Mouse (Mus musculus): ENCODE measurements around the gene Vps51. TPM values are rescaled to one million over a fixed set of nuclear protein-coding genes. Genes with fewer than 3 reads are reported as not detected.

The Vps51 gene
- polyA plus RNA-seq, 1 experiment = 47.4 TPM

DNA sequence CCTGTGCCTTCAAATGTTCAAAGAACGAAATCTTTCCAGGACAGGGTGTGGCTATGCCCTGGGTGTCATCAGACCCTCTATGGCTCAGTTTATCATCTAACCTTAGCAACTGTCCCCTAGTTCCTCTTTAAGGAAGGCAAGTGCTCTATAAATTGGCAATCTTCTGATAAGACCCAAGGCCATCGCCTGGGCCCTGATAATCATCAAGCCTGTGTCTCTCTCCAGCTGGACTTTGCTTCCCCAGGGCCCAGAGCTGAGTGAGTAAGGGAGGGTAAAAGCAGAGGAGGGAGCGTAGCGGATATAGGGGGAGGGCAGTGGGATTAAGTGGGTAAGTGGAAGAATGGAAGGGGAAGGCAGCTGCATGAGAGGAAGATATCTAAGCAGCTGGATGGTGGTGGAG, 27.4 kb upstream of the Vps51 start:
- H3K4me3 ChIP-seq (ENCODE audit: low read depth, low read length) = no peak overlapping the region
- peaks cover 2% of the 10 kb centered on the region for H3K4me1 ChIP-seq (ENCODE audit: control insufficient read depth, insufficient read depth, low read length)
- no peaks in the 10 kb centered on the region for H3K9me3 ChIP-seq (replicated peaks; ENCODE audit: control insufficient read depth, insufficient read depth, low read length, poor library complexity, severe bottlenecking)
- no peak overlapping the region for H3K9ac ChIP-seq (ENCODE audit: low read depth, poor library complexity, severe bottlenecking)
- no peaks in the 10 kb centered on the region for H3K27me3 ChIP-seq (ENCODE audit: control insufficient read depth, insufficient read depth, low read length, poor library complexity, severe bottlenecking)
- no peak for TF ChIP-seq CTCF (IDR thresholded peaks at IDR 0.05; ENCODE audit: low read depth, low read length)
- TF ChIP-seq EP300 (IDR thresholded peaks at IDR 0.05; ENCODE audit: insufficient read depth, low read depth, low read length) = no peak
- no peak for TF ChIP-seq POLR2A (IDR thresholded peaks at IDR 0.05; ENCODE audit: insufficient read depth, low read length)
- 0 out of 2 replicates have a peak, but pooled peaks cover 5% of the 10 kb centered on the region for H3K36me3 ChIP-seq (ENCODE audit: control insufficient read depth, insufficient read depth, low read length, poor library complexity, severe bottlenecking)
- no peak overlapping the region for H3K27ac ChIP-seq (ENCODE audit: insufficient read depth, low read length)

DNA sequence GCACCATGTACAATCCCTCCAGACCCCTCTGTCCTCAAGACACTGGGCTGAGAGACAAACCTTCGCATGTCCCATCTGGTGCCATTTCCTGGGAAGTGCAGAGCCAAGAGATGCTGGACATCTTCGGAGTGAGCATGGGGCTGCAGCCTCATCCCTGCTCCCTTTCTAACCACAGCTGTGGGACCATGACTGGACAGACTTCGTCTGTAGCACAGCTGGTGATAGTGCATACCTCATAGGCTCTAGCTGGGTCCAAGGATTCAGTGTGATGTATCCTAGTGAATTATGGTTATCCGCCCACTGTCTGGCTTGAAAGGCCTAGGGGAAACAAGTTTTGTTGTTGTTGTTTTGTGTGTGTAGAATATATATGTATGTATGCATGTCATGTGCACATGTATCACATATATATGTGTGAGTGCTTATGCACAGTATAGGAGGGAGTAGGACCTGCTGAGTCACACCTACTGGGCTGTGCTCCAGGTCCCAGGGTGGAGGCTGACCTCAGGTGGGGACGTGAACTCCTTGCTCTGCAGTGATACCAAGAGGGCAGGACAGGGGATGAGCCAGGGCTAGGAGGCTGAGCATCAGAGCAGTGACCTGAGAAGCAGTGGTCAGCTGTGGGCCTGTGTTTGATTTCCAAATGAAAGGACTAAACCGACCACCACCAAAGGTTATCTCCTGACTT, 25.3 kb upstream of the Vps51 start:
- Histone ChIP-seq H3K36me3 (ENCODE audit: control insufficient read depth, insufficient read depth, low read length, poor library complexity, severe bottlenecking) (peaks cover 11% of the 10 kb centered on the region), H3K4me1 (ENCODE audit: control insufficient read depth, insufficient read depth, low read length) (peaks cover 2% of the 10 kb centered on the region), H3K9ac (ENCODE audit: low read depth, poor library complexity, severe bottlenecking) (no peak overlapping the region), H3K4me3 (ENCODE audit: low read depth, low read length) (no peak overlapping the region), H3K9me3 (replicated peaks; ENCODE audit: control insufficient read depth, insufficient read depth, low read length, poor library complexity, severe bottlenecking) (no peaks in the 10 kb centered on the region), H3K27me3 (ENCODE audit: control insufficient read depth, insufficient read depth, low read length, poor library complexity, severe bottlenecking) (no peaks in the 10 kb centered on the region), H3K27ac (ENCODE audit: insufficient read depth, low read length) (no peak overlapping the region)
- TF ChIP-seq EP300 (IDR thresholded peaks at IDR 0.05; ENCODE audit: insufficient read depth, low read depth, low read length) = no peak
- no peak for TF ChIP-seq POLR2A (IDR thresholded peaks at IDR 0.05; ENCODE audit: insufficient read depth, low read length)
- TF ChIP-seq CTCF (IDR thresholded peaks at IDR 0.05; ENCODE audit: low read depth, low read length) = no peak

DNA sequence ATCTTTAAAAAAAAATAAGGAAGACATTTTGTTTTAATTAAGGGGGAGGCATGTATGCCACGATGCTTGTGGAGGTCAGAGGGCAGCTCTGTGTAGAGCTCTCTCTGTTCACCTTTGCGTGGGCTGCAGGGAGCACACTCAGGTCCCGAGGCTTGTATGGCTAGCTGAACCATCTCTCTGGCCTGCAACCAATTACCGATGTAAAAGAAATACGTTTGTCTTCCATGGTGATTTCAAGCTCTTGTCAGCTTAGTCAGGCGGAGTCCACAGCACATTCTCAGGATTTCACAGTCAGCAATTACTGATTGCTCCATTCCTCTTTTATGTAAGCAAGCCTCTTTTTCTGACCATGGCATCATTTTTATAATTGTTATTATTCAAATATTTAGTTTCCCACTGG, 24.2 kb upstream of the Vps51 start:
- no peak for TF ChIP-seq POLR2A (IDR thresholded peaks at IDR 0.05; ENCODE audit: insufficient read depth, low read length)
- no peak for TF ChIP-seq CTCF (IDR thresholded peaks at IDR 0.05; ENCODE audit: low read depth, low read length)
- TF ChIP-seq EP300 (IDR thresholded peaks at IDR 0.05; ENCODE audit: insufficient read depth, low read depth, low read length) = no peak
- Histone ChIP-seq H3K4me3 (ENCODE audit: low read depth, low read length) (no peak overlapping the region), H3K27ac (ENCODE audit: insufficient read depth, low read length) (no peak overlapping the region), H3K36me3 (ENCODE audit: control insufficient read depth, insufficient read depth, low read length, poor library complexity, severe bottlenecking) (peaks cover 20% of the 10 kb centered on the region), H3K9me3 (replicated peaks; ENCODE audit: control insufficient read depth, insufficient read depth, low read length, poor library complexity, severe bottlenecking) (no peaks in the 10 kb centered on the region), H3K9ac (ENCODE audit: low read depth, poor library complexity, severe bottlenecking) (no peak overlapping the region), H3K27me3 (ENCODE audit: control insufficient read depth, insufficient read depth, low read length, poor library complexity, severe bottlenecking) (no peaks in the 10 kb centered on the region), H3K4me1 (ENCODE audit: control insufficient read depth, insufficient read depth, low read length) (peaks cover 2% of the 10 kb centered on the region)

- Histone ChIP-seq H3K36me3 (ENCODE audit: control insufficient read depth, insufficient read depth, low read length, poor library complexity, severe bottlenecking) (peaks cover 34% of the 10 kb centered on the region), H3K9me3 (replicated peaks; ENCODE audit: control insufficient read depth, insufficient read depth, low read length, poor library complexity, severe bottlenecking) (no peaks in the 10 kb centered on the region), H3K27me3 (ENCODE audit: control insufficient read depth, insufficient read depth, low read length, poor library complexity, severe bottlenecking) (no peaks in the 10 kb centered on the region), H3K27ac (ENCODE audit: insufficient read depth, low read length) (no peak overlapping the region), H3K9ac (ENCODE audit: low read depth, poor library complexity, severe bottlenecking) (no peak overlapping the region), H3K4me3 (ENCODE audit: low read depth, low read length) (no peak overlapping the region), H3K4me1 (ENCODE audit: control insufficient read depth, insufficient read depth, low read length) (peaks cover 2% of the 10 kb centered on the region)
- no peak for TF ChIP-seq EP300 (IDR thresholded peaks at IDR 0.05; ENCODE audit: insufficient read depth, low read depth, low read length)
- no peak for TF ChIP-seq CTCF (IDR thresholded peaks at IDR 0.05; ENCODE audit: low read depth, low read length)
- TF ChIP-seq POLR2A (IDR thresholded peaks at IDR 0.05; ENCODE audit: insufficient read depth, low read length) = no peak
Measured at GRCm38 (mm10) chr19:6097847-6098246, 20.8 kb upstream of the Vps51 start.

DNA sequence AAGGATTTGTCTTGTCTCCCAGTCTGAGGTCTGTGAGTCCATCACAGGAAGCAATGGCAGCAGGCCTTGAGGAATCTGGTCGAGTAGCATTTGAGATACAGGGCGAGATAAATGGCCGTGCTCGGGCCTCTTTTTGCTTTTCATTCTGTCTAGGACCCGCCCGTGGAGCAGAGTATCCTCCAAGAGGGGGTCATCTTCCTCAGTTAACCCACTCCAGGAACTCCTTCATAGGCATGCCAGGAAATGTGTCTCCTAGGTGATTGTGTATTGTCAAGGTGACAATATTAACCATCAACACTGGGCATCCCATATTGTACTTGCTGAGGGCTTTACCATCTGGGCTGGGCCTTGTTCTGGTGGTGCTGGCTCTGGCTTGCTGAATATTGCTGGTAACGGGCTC, 17.1 kb upstream of the Vps51 start, which contains the start of gene AC131692.1:
Gene AC131692.1, plus strand, starts transcription at position 301 of the 400 bp plus-strand sequence.
- Histone ChIP-seq H3K27me3 (ENCODE audit: control insufficient read depth, insufficient read depth, low read length, poor library complexity, severe bottlenecking) (no peaks in the 10 kb centered on the region), H3K27ac (ENCODE audit: insufficient read depth, low read length) (no peak within 1 kb of the TSS), H3K36me3 (ENCODE audit: control insufficient read depth, insufficient read depth, low read length, poor library complexity, severe bottlenecking) (peaks cover 59% of the 10 kb centered on the region)

GRCm38 (mm10) chr19:6088841-6089240, 11.8 kb upstream of the Vps51 start:
- Histone ChIP-seq H3K4me3 (ENCODE audit: low read depth, low read length) (no peak overlapping the region), H3K36me3 (ENCODE audit: control insufficient read depth, insufficient read depth, low read length, poor library complexity, severe bottlenecking) (peaks cover 52% of the 10 kb centered on the region), H3K9ac (ENCODE audit: low read depth, poor library complexity, severe bottlenecking) (no peak overlapping the region), H3K27ac (ENCODE audit: insufficient read depth, low read length) (no peak overlapping the region), H3K4me1 (ENCODE audit: control insufficient read depth, insufficient read depth, low read length) (peaks cover under 1% of the 10 kb centered on the region), H3K9me3 (replicated peaks; ENCODE audit: control insufficient read depth, insufficient read depth, low read length, poor library complexity, severe bottlenecking) (no peaks in the 10 kb centered on the region), H3K27me3 (ENCODE audit: control insufficient read depth, insufficient read depth, low read length, poor library complexity, severe bottlenecking) (no peaks in the 10 kb centered on the region)
- no peak for TF ChIP-seq EP300 (IDR thresholded peaks at IDR 0.05; ENCODE audit: insufficient read depth, low read depth, low read length)
- no peak for TF ChIP-seq CTCF (IDR thresholded peaks at IDR 0.05; ENCODE audit: low read depth, low read length)
- no peak for TF ChIP-seq POLR2A (IDR thresholded peaks at IDR 0.05; ENCODE audit: insufficient read depth, low read length)

More for the DNA sequence above, 17.1 kb upstream of the Vps51 start, which contains the start of gene AC131692.1:
- H3K9me3 ChIP-seq (replicated peaks; ENCODE audit: control insufficient read depth, insufficient read depth, low read length, poor library complexity, severe bottlenecking) = no peaks in the 10 kb centered on the region
- TF ChIP-seq CTCF (IDR thresholded peaks at IDR 0.05; ENCODE audit: low read depth, low read length) (no peak), EP300 (IDR thresholded peaks at IDR 0.05; ENCODE audit: insufficient read depth, low read depth, low read length) (no peak), POLR2A (IDR thresholded peaks at IDR 0.05; ENCODE audit: insufficient read depth, low read length) (no peak)
- H3K4me3 ChIP-seq (ENCODE audit: low read depth, low read length) = no peak within 1 kb of the TSS
- H3K9ac ChIP-seq (ENCODE audit: low read depth, poor library complexity, severe bottlenecking) = no peak within 1 kb of the TSS
- no peaks in the 10 kb centered on the region for H3K4me1 ChIP-seq (ENCODE audit: control insufficient read depth, insufficient read depth, low read length)

Data from ES-Bruce4 (cell line).